Mouse (Mus musculus) right cerebral cortex, postnatal 25 days (tissue): ENCODE data around the gene Smarcd2.

Experiments
- DNase-seq: peaks from one replicate; pipeline ENCODE4 v3.0.0; 2022

Gene Smarcd2

GRCm38 (mm10) chr11:106272644-106273310, at the start of gene Smarcd2:
Gene Smarcd2, minus strand, starts transcription at chr11:106272972.
- peak; percentile 99 for DNase-seq

GRCm38 (mm10) chr11:106318406-106319366, 45.9 kb upstream of the Smarcd2 start:
- DNase-seq: peak; percentile 26

GRCm38 (mm10) chr11:106317801-106318200, 45.0 kb upstream of the Smarcd2 start:
- no peak for DNase-seq

DNA sequence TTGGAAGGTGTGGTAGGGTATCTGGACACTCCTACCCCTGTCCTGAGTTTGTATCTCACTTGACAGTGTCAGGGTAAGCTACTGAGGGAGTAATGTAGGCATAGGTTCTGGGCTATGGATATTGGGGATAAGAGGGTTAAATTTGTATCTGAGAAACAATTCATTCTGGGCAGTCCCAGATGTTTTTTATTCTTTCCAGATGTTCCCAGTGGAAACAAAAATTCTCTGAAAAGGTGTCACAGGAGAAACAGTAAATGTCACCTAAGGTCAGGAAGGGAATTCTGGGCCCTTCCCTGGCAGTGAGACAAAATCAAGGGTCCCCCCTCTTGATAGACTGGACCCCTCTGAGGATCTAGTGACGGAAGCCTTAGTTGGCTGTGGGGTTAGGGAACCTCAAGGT, 43.6 kb upstream of the Smarcd2 start:
- DNase-seq: no peak

- DNase-seq: no peak
These were observed 41.6 kb upstream of the Smarcd2 start, which contains the start of gene Cd79b for GRCm38 (mm10) chr11:106314333-106314812. Gene Cd79b, minus strand, starts transcription at chr11:106314762.

DNA sequence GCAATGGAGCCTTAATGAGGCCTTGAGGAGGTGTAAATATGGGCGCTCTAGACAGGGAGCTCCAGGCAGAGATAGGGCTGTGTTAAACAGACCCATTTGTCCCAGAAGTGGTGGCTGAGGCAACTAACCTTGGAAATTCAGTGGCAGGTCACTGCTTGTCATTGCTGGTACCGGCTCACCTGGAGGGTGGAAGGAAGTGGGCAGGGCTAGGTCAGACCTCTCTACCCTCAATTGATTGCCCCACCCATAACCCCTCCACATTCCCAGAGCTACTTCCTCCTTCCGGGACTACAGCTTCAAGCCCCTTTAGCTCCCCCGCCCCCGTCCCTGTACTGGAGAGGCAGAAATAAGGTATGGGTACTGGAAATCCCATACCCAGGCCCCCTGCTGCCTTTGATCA, 40.8 kb upstream of the Smarcd2 start:
- no peak for DNase-seq

- DNase-seq: no peak
These were observed 37.4 kb upstream of the Smarcd2 start for GRCm38 (mm10) chr11:106310123-106310522.

GRCm38 (mm10) chr11:106308162-106308561, 35.4 kb upstream of the Smarcd2 start:
- no peak for DNase-seq

- DNase-seq: no peak
These were observed 34.7 kb upstream of the Smarcd2 start for GRCm38 (mm10) chr11:106307432-106307831.

DNA sequence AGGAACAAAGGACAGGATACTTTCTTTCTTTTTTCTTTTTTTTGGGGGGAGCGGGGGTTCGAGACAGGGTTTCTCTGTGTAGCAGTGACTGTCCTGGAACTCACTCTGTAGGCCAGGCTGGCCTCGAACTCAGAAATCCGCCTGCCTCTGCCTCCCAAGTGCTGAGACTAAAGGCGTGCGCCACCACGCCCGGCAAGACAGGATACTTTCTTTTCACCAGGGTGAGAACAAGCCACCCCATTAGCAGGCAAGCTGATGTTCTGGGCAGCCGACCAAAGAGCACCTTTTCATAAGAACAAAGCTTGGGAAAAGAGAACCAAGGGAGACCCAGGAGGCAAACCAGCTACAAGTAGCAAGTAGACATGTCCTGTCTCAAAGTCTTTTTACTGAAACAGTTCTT, 34.0 kb upstream of the Smarcd2 start:
- DNase-seq: no peak

DNA sequence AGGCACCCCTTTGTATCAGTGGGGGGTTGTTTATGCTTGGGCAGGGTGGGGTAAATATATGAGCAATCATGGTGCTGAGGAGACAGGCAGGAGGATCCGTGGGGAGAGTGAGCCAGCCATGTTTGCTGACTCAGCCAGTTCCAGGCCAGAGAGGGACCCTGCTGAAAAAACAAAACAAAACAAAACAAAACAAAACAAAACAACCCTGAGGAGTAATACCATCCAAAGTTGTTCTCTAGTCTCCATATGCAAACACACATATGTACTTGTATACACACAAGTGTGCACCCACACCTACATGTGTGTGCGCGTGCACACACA, 33.3 kb upstream of the Smarcd2 start:
- no peak for DNase-seq

GRCm38 (mm10) chr11:106305348-106306064, 32.7 kb upstream of the Smarcd2 start:
- DNase-seq: no peak

GRCm38 (mm10) chr11:106302634-106303033, 29.9 kb upstream of the Smarcd2 start:
- no peak for DNase-seq

- no peak for DNase-seq
These were observed 29.0 kb upstream of the Smarcd2 start, which contains the start of gene Gh for GRCm38 (mm10) chr11:106301765-106302164. Gene Gh, minus strand, starts transcription at chr11:106301865.

DNA sequence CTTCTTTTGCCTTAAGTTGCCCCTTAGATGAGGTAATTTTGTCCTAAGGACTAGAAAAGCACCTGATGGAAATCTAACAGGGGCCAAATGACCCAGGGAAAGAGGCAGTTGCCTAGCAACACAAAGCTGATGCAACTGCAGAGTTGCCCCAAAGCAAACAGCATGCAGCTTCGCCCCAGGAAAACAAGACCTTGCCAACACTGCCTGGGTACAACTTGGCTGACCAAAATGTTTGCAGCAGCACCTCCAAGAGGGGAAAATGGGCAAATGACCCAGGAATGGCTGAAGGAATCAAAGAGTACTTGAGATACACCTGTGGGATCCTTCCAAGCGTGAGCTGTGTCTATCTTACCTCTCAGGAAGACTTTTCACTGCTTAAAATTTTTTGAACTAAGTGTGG, 19.1 kb upstream of the Smarcd2 start:
- DNase-seq: no peak

DNA sequence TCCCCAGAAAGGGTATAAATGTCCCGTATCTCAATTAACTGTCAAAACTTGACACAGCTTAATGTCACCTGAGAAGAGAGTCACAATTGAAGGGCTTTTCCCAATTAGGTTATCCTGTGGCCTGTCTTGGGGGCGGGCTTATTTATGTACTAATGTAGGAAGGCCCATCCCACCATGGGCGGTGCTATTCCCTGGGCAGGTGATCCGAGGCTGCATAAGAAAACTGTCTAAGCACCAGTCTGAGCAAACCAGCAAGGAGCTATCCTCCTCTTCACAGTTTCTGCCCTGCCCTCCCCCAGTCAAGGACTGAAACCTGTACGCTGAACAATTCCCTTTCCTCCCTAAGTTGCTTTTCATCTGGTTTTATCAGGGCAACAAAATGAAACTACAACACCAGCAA, 17.6 kb upstream of the Smarcd2 start:
- DNase-seq: no peak

DNA sequence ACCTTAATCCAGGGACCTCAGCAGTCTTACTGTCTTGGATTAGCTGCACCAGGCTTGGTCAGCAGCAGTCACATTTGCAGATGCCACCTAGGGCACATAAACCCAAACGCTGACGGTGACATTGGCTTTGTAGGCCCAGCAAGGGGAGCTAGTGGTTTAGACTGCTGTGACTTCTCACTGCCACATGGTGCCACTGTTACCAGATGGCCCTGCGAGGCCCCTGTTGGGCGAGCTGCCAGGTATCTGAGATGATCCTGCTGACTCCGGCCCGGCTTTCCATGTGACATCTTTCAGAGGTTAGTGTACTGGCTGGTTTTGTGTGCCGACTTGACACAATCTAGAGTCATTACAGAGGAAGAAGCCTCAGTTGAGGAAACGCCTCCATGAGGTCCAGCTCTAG, 16.6 kb upstream of the Smarcd2 start:
- no peak for DNase-seq

DNA sequence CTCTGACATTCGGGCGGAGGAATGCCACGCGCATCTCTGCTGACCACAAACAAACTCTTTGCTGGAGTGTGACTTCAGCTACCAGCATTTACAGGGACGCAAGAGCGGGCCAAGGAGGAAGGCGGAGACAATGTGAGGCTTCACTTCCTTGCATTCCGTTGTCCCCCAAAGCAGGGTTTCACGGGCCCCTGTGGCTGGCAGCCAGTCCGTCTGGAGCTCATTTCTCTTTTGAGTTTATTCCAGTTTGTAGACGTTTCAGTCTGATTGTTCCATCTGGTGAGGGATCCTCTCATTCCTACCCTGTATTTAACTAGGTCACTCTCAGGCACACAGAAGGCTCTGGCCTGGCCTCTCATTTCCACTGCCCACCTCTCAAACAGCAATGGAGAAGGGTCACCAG, 14.2 kb upstream of the Smarcd2 start:
- DNase-seq: no peak

- no peak for DNase-seq
These were observed 13.4 kb upstream of the Smarcd2 start for GRCm38 (mm10) chr11:106286206-106286605.

DNA sequence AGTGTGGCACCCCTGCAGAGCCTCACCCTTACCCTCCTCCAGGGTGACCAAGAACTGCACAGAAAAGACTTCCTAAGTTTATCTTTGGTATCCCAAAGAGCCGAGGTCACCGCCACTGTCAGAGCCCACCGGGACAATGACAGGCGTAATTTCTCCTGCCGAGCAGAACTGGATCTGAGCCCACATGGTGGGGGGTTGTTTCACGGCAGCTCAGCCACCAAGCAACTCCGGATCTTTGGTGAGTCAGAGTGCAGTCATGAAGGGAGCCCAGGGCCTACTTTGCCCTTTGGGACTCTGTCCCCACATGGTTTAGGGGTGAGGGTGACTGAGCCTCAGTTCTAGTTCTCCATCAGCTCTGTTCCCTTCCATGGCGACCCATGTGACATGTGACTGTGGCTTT, 11.4 kb upstream of the Smarcd2 start:
- DNase-seq: no peak

- no peak for DNase-seq
These were observed 10.6 kb upstream of the Smarcd2 start for GRCm38 (mm10) chr11:106283371-106283770.

GRCm38 (mm10) chr11:106282452-106282851, 9.7 kb upstream of the Smarcd2 start:
- DNase-seq: no peak

DNA sequence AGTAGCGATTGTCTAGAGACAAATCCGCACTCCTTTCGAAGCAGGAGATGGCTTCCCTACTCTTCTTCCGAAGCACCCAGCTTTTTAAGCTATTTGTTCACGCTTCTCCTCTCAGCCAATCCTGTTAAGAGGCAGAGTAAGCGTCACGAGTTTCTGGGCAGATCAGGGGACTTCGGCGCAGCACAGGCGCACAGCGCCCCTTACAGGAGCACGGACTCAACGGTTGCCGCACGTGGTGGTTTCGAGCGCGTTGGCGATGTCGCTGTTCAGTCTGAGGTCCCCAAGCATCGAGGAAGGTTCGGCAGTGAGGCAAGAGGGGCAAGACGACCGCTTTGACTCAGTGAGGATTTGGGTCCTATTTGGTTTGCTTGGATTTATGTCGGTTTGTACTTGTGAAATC, 3.7 kb upstream of the Smarcd2 start, which contains the start of gene Tcam1:
Gene Tcam1, plus strand, starts transcription at position 219 of the 400 bp plus-strand sequence.
- peak; percentile 87 for DNase-seq
